Mouse (Mus musculus): ENCODE measurements at regions not wholly inside any gene's neighbourhood (a gene's known extent, or its start where the extent isn't known, plus 50 kb on each side); places are given as distances from the start of the nearest gene placed in this dataset.
"Not testable (repeated sequence)": the region's sequence is repeated elsewhere in the genome, so short reads cannot be mapped to it uniquely, and the experiment has no call there.

GRCm38 (mm10) chr13:79765437-79765838, 1117.7 kb upstream of the Arrdc3 start:
- peak in 1 of 2 experiments; percentile 3 for DNase-seq (ENCODE audit: low spot score in 2 of 2)

GRCm38 (mm10) chr13:79784991-79785666, 1098.1 kb upstream of the Arrdc3 start:
- peak; percentile 24 to 33 for DNase-seq (ENCODE audit: low spot score in 2 of 2)

GRCm38 (mm10) chr13:79801591-79801990, 1081.6 kb upstream of the Arrdc3 start:
- no peak for DNase-seq (ENCODE audit: low spot score in 2 of 2)

- no peak for DNase-seq (ENCODE audit: low spot score in 2 of 2)
These were observed 1047.6 kb upstream of the Arrdc3 start for GRCm38 (mm10) chr13:79835592-79835991.

- DNase-seq (ENCODE audit: low spot score in 2 of 2), result no peak
These were observed 1038.4 kb upstream of the Arrdc3 start for GRCm38 (mm10) chr13:79844800-79845199.

GRCm38 (mm10) chr13:79867501-79867900, 1015.7 kb upstream of the Arrdc3 start:
- not testable (repeated sequence) for DNase-seq (ENCODE audit: low spot score in 2 of 2)

GRCm38 (mm10) chr13:79868481-79869225, 1014.5 kb upstream of the Arrdc3 start:
- DNase-seq (ENCODE audit: low spot score in 2 of 2), result no peak

GRCm38 (mm10) chr13:79880136-79880535, 1003.0 kb upstream of the Arrdc3 start:
- DNase-seq (ENCODE audit: low spot score in 2 of 2), result no peak

GRCm38 (mm10) chr13:79885959-79886358, 997.2 kb upstream of the Arrdc3 start:
- DNase-seq (ENCODE audit: low spot score in 2 of 2), result no peak

GRCm38 (mm10) chr13:79886361-79886760, 996.8 kb upstream of the Arrdc3 start:
- DNase-seq (ENCODE audit: low spot score in 2 of 2), result no peak

Measured in frontal cortex, postnatal 10 days (tissue).